Mouse (Mus musculus) left cerebral cortex, adult 18-20 months (tissue): Measurements from ENCODE around the gene D3Ertd751e. TPM values are rescaled to one million over a fixed set of nuclear protein-coding genes. Genes with fewer than 3 reads are reported as not detected.

Experiments used
- DNase-seq, 2 experiments: peaks; one replicate each; pipeline ENCODE4 v3.0.0; 2021 to 2022; ENCODE audit warnings: low spot score in 2 of 2, mixed read lengths in 1 of 2
- long read RNA-seq, 2 experiments: library from polyadenylated mRNA; stranded (forward); transcript quantifications; one replicate each; pipeline ENCODE4 v2.0.0; 2021
- total RNA-seq, 2 experiments: library from RNA; stranded (reverse); gene quantifications; 2 replicates each; pipeline ENCODE4 v1.2.3; 2021

The D3Ertd751e gene
- total RNA-seq, result 10 to 100 TPM; 10.8 to 12.5 TPM
- long read RNA-seq, experiment 1, partial matches to known transcripts, result 0 of 11 reads
- long read RNA-seq, experiment 1, other reads (novel, unspliced or antisense), result 7 of 11 reads
- long read RNA-seq, experiment 2, transcript D3Ertd751e-203 (6 exons, 3,452 nt), result major isoform, 5 of 8 reads
- long read RNA-seq, experiment 2, partial matches to known transcripts, result 0 of 8 reads
- long read RNA-seq, experiment 2, other reads (novel, unspliced or antisense), result 3 of 8 reads

- DNase-seq, result peak; percentile 97 to 98
Measured at GRCm38 (mm10) chr3:41742278-41742934, at the start of gene D3Ertd751e, which contains the start of gene Sclt1. TSS of gene D3Ertd751e (plus strand) at chr3:41742611. TSS of gene Sclt1 (minus strand) at chr3:41742514.

- no peak for DNase-seq
Measured at GRCm38 (mm10) chr3:41695681-41696080, 46.7 kb upstream of the D3Ertd751e start.

DNA sequence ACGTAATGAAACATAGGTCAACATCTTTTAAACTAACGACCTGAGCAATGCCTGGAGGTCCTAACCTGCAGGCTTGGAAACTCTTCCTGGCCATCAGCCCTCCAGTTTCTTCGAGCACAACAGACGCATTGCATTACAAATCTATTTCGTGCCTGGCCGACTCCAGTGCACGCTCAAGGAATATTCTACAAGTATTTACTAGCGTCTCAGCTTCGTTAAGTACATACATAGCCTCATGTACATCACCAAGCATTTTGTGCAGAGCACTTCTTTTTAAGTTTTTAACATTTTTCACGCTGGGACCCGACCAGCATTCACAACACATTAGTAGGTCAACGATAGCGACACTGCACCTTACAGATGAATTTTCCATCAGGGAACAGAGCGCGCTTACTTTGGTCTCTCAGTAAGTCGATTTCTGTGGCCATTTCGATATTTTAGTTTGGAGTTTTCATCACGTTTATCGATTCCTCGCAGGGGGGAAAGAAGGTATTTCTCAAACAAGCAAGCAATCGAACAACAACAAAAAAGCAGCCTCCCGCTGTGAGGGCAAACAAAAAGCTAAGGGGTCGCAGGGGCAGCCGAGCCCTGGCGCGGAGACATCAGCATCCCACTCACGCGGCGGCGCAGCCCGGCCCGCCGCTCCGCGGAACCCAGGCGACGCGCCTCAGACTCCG is 672 bp upstream of the D3Ertd751e start:
- peak; percentile 2 to 6 for DNase-seq

GRCm38 (mm10) chr3:41743436-41743835 is 1.0 kb downstream of the D3Ertd751e start:
- DNase-seq, result no peak

DNA sequence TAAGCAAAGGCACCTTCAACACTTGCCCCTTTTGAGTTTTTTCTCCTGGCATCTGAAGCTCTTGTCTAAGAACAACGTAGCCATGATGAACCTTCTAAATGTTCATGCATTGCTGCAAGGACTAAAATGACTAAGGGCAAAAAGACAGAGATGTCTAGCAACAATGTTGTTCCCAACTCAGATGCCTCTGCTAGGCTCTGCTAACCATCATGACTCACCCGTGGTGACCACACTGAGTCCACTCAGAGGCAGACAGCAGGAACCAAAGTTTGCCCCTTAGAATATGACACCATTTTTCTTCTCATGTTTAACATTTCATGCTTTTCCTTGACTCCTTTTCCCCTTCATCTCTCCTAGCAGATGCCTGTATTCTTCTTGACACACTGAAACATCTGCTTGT is 12.1 kb downstream of the D3Ertd751e start:
- no peak for DNase-seq

- DNase-seq, result no peak
Measured at GRCm38 (mm10) chr3:41762091-41762490, 19.7 kb downstream of the D3Ertd751e start.

DNA sequence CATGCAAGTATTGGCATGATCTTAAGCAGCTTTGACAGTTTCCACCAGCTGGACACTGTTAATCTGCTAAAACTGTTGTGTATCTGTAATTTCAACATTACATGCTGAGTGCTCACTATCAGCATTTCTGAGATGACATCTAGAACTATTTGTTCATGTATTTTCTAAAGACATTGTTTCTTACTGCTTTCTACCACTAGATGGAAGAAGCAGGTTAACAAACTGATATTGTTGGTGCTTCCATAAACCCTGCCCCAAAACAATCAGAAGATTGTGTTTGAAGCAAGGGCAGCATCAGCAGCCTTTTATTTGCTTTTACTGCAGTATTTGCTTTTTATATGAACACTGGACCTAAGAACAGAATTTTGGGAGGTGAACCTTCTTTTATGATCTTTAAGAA is 70.0 kb downstream of the D3Ertd751e start:
- no peak for DNase-seq

Other genes starting within 250 kb of the D3Ertd751e start
- 10 to 100 TPM; 45.8 to 48.6 TPM for gene Jade1, start 186.9 kb upstream of the D3Ertd751e start, total RNA-seq
- gene Sclt1, start 97 bp upstream of the D3Ertd751e start, total RNA-seq, result 10 to 100 TPM; 15.8 to 19.3 TPM